Mouse (Mus musculus): ENCODE data around the gene Bcl6.

The Bcl6 gene

DNA sequence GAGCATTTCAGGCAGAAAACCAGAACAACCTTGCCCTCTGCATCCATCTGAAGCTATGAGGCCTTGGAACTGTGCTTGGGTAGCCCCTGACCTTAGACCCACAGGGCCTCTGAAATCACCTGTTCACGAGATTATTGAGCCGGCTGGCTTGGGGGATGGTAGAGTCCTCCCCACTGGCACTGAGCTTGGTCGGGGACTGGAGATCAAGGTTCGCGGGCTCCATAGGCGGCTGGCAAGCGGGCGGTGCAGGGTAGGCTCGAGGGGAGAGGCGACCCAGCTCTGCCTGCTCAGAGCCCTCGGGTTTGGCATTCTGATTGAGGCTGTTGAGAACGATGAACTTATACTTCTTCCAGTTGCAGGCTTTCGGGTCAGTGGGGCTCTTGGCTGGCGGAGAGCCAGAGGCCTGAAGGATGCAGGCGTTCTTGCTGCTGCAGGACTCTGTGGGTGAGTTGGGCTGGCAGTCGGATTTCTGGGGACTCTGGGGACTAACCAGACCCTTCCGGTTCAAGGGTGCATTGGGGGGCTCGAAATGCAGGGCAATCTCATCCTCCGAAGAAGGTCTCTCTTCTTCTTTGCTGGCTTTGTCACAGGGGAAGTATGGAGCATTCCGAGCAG lies 16.4 kb downstream of the Bcl6 start:
- no peak for DNase-seq

DNA sequence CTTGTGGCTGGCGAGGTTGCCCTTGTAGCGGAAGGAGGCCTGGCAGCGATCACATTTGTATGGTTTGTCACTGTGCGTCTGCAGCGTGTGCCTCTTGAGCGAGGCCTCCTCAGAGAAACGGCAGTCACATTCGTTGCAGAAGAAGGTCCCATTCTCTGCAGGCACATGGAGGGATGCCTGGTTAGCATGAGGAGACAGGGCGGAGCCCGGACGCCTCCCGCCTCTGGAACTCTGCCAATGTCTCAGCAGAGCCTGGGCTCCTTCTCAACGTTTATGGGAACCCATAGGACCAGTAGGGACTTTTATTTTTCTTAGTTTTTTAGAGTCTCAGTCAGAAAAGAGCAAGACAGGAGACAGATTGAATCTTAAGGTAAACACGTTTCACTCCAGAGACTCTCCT lies 18.7 kb downstream of the Bcl6 start:
- no peak for DNase-seq

DNA sequence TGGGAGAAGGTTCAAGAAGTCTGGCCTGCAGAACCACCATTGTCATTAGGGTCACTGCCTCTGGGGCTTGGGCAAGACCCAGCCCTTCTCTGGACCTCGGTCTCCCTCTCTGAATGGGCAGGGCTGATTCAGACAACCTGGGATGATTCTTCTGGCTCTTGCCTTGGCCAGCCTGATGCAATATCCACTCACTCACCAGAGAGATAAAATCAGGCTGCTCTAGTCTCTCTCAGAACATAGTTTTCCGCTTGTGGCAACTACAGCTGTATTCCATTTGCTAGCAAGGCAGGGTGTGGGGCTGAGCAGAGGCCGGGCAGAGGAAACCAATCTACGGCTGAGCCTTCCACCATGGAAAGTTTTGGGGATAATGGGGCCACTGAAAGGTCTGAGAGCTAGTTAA lies 19.8 kb downstream of the Bcl6 start:
- no peak for DNase-seq

DNA sequence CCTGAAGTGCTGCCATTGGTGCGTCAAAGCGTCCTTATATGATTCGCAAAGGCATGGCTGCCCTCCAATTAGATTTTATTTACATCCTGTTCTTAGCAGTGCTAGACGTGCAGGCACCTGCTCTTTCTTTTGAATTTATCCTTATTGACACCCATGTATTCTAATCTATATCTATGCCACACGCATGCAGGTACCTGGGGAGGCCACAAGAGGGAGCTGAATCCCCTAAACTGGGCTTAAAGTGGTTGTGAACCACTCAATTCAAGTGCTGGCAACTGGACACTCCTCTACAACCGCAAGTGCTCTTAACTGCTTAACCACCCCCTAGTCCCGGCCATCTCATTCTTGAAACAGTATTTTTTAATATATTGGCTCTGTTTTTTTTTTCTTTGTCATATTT lies 21.4 kb downstream of the Bcl6 start:
- DNase-seq = peak; percentile 62

DNA sequence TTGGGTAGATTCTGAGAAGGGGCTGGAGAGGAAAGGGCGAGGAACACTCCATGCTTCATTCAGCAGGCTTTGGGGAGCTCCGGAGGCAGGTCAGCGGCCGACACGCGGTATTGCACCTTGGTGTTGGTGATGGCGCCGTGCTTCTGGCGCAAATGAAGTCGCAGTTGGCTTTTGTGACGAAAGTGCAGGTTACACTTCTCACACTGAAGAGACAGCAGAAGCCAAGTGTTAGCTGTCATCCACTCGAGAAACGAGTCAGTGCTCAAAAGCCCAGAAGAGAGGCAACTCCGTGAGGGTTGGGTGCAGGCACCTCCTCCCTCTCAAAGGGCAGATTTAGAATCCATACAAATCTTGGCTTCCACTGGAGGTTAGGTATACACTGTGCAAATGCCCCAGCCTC lies 22.6 kb downstream of the Bcl6 start:
- no peak for DNase-seq

DNA sequence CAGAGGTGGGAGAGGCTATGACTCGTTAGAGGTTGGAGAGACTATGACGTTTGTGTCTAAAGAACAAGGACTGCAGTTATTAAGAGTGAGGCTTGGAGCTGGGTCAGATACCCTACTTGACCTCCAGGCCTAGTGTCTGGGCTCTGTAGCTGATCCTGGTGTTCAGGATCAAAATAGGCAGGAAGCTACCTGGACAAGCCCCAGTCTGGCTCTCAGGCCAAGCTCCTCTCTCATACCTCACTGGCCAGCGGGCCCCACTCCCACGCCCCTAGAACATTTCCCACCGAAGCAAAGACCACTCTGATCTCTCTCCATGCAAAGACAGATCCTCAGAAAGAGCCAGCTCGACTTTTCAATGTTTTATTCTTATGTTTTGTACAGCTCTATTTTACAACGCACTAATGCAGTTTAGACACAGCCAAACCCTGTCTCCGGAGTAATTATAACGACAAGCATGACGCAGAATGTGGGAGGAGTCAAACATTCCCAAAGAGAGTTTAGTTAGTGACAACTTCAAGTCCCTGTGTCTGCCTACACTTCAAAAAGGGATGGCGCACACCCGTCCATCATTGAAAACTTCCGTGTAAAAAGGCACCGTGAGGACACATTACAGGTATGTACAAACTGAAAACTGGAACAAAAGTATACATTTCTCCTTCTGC lies 23.8 kb downstream of the Bcl6 start:
- no peak for DNase-seq

DNA sequence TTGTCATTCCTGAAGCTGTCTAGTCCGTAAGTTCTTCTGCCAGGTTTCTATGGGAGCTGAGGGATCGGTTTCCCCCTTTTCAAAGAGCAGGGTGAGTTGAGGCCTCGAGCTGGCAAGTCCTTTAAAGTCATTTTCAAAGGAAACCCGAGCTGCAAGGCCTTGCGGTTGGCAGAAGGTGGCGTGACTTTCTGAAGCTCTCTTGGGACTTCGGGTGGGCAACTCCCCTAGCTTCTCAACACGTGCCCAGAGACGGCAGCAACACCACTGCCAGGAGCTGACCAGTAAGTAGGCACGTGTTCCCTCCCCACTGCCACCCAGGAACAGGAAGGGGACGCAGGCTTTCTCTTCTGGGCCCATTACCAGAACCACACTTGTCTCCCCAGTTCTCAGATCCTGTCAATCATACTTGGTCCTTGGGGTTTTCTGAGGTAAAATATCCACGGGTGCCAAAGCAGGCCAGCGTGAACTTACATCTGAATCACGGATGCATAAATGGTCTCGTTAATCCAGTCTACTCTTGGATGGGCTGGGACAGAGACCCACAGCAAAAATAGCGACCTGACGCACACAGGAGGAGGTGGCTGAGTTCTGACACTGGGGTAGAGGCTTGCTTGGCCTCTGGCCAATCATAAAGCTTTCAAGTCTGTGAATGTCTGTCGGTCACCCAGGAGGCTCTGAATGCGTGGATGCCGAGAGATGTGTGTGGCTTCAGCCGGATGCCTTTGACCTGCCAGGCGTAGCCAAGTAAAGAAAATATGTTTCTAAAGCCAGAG lies 24.6 kb downstream of the Bcl6 start:
- DNase-seq = no peak

DNA sequence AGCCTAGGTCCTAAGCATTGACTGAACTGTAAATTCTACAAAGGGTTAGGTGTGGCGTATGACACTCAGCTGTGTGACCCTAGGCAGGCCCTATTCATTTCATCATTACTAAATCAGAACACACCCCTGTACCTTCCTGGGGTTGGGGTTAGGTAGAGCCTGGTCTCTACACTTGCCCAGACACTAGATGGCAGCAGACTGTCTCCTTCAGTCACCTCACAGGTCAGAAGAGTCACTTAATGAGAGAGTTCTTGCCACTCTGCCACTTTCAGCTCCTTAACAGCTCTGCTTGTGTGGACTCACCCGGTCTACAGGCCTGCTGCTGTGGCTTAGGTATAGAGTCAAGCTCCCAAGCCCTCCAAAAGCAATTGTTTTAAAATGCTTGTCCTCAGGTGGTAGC lies 26.3 kb downstream of the Bcl6 start:
- DNase-seq = peak; percentile 70

DNA sequence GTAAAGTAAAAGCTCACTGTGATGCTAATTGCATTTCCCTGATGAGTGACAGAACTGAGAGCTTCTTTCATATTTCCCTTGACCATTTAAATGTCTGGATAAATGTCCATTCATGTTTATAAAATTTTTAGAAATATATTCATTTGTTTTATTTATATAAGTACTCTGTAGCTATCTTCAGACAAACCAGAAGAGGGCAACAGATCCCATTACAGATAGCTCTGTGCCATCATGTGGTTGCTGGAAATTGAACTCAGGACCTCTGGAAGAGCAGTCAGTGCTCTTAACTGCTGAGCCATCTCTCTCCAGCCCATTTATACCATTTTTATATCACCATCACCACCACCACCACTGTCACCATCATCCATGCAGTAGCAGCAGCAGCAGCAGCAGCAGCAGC lies 29.7 kb downstream of the Bcl6 start:
- DNase-seq = no peak

DNA sequence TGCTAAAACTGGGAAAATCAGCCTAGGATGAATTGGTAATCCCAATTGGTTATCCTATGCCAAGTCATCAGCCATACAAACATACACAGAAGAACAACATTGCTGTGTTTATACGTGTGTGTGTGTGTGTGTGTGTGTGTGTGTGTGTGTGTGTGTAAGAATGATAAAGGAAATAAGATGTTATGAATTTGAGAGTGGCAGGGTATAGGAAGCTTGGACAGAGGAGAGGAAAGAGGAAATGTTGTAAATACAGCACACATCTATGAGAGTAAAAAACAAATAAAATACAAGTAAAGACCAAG lies 34.7 kb downstream of the Bcl6 start:
- no peak for DNase-seq

DNA sequence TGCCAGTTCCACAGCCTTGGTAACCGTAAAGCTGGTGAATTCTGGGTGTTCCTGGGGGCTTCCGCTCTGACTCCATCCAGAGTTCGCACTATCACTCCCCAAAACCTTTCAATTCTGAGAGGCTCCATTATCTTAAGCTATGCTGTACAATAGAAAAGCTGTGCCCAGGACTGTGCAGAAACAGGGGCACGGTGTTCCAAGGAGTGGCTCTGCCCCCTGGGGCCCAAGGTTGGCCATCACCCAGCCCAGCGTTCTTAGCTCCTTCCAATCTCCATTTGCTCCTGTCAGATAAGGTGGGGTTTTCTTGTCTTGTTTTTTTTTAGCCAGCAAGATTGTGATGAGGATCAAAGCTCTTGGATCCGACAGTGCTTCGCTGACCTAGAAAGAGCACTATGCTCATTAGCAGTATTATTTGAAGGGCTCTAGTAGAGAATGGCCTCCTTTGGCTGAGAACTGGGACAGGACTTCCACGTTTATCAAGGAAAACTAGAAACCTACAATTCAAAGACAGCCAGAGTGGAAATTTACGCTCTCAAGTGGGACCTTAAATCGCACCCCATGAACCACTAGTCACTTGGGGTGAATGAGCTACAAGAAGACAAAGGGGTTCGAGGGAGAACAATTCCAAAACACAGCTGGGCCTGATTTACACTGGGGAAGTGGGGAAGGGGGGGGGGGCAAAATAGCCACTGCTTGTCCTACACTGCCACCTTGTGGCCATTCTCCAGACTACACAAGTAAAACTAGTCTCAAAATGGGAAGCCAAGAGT lies 35.3 kb downstream of the Bcl6 start:
- DNase-seq = peak; percentile 74

DNA sequence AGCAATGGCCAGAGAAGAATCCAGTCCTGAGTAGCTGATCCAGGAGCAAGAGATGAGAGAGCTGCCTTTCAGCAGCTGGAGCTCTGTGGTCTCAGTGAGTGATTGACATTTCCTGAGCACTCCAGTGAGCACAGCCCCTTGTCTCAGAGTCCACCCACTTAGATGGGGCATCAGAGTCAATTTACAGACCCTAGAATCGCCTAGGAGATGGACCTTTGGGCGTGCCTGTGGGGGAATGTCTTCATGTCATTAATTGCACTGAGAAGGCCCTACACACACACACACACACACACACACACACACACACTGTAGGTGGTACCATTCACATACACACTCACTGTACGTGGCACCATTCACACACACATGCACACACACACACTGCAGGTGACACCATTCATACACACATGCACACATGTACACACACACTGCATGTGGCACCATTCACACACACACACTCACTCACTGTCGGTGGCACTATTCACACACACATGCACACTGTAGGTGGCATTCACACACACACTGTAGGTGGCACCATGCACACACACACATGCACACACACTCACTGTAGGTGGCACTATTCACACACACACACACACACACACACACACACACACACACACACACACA lies 36.4 kb downstream of the Bcl6 start:
- no peak for DNase-seq

DNA sequence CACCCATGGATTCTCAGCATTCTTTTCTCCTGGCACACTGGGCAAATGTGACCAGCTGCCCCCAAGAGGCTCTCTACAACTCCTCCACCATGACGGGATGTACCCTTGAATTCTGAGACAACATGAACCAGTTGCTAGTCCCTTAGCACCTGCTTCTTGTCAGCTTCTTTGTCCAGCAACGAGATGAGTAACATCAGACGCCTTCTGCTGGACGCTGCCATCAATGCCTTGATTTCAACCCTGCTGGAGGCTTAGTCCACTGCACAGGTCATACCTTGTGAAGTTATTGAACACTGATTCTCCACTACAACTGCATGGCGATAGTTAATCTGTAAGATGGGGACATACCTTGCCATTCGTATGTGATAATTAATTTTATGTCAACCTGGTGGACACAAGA lies 41.0 kb downstream of the Bcl6 start:
- DNase-seq = peak; percentile 70

DNA sequence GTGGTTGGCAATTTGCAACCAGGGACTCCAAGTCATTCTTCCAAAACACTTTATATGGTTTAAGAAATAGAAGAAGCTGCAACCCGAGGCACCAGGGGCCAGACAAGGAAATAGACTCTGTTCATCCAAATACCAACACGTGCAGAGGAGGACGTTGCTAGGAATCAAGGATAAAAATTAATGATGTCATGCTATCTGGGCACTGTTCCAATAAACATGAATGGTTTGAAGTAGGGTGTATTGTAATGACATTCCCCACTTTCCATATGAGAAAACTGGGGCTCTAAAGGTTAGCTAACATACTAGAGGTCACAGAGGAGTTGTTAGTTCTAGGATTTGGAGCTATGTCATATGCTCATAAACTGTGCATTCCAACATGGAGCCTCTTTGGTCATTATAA lies 43.9 kb downstream of the Bcl6 start:
- no peak for DNase-seq

DNA sequence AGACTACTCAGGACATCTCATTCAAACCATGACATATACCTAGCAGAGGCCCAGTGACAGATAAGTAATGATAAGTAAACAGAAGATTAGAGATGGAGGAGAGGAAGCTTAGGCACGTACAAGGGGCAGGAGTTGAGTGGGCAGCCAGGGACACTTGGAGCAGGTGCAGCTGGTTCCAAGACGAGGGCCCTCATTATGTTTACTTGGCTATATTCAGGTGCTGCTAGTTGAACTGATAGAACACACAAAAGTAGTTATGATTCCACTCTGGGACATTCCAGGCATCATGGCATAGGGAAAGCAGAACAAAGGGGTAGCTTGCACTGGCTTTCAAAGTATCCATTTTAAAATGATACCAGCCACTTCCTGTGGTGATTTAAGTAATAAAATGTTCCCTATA lies 54.3 kb downstream of the Bcl6 start:
- DNase-seq = no peak

DNA sequence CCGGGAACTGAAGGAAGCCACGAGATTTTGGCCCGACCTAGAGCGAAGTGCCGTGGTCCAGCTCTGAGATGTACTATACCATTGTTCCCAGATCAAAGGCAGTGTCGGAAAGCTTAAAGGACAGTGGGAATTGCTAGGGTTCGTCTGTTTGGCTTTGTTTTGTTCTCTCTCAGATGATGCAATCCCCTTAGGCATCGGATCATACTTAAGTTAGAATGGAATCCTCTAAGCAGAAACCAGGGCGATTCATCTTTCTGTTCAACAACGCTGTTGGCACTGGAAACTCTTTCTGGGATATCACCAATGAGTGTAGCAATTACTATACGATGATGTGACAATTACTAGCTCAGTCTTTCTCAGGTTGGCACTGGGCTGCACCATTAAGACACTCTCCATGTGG lies 56.4 kb downstream of the Bcl6 start, which contains the start of gene Rtp2:
Gene Rtp2, minus strand, starts transcription at position 101 of the 400 bp plus-strand sequence.
- DNase-seq = no peak

DNA sequence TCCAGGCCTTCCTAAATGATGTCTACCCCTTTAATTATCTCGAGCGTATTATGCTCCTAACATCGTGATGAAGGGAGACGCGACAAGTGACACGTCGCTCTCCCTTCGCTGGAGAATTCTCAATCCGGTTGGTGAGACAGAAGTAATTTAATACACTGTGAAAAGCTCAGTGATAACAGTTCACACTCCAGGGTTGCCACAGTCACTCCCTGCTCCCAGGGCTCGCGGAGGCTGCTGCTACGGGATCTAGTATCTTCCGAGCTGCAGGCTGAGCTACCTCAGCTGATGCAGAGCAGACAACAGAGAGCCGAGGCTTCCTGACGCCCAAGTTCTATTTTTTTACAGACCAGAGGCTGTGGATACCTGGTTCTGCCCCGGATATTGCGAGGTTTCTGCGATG lies 57.4 kb downstream of the Bcl6 start:
- no peak for DNase-seq

DNA sequence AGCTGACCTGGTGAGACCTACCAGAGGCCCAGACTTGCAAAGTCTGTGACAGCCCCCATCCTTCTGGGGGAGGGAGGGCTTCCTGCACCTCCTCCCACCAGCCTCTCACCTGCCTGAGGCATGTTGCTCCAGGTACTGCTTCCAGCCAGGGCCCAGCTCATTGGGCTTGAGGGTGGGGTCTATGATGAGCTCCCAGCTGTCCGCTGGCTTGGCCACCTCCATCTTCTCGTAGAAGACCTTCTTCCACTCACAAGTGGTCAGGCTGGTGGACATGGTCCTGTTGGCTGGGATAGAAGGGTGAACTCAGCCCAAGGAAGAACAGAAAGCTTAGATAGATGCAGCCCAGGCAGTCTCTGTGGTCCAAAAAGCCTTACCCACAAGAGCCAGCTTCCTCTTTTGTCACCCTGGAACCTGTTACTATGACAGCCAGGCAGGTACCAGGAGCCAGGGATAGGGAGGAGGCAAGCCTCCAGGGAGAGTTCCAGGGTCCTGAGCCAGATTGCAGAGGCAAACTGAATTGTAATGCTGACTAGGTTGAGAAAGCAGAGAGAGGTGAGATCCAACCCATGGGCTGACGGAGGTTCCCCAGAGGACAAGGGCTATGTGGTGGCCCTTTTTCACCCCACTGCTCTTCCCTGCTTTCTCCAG lies 58.1 kb downstream of the Bcl6 start:
- DNase-seq = no peak

DNA sequence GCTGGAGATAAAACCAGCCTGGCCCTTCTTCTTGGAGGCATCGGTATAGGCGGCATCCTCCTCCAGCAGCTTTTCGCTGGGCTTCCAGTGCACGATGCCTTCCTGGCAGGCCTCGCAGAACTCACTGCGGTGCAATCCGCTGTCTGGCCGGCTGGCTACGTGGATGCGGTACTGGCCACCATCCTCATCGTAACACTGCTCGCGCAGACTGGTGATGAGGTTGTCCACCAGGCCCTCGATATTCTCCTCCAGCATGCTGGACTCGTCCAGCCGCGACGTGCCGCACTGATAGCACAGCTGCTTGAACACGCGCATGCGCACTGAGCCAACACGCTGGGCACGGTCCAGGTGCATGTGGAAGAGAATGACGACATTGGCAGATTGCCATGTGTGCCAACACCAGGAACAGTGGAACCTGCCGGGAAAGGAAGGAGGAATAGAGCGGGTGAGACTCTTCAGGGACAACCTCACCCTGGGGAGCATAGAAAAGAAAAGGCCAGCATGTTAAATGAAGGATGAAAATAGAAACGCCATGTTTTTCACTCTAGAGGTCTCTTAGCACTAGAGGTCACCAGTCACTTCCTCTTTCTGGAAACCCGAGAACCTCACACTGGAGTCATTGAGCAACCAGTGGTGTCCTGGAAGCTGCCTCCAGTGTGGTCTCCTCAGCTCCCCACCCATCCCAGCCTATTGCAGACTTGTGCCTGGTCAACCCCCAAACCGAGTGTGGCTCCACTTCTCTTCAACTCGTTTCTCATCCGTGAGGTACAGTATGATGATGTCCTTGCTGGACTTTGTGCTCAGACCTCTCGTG lies 61.1 kb downstream of the Bcl6 start:
- DNase-seq = no peak

DNA sequence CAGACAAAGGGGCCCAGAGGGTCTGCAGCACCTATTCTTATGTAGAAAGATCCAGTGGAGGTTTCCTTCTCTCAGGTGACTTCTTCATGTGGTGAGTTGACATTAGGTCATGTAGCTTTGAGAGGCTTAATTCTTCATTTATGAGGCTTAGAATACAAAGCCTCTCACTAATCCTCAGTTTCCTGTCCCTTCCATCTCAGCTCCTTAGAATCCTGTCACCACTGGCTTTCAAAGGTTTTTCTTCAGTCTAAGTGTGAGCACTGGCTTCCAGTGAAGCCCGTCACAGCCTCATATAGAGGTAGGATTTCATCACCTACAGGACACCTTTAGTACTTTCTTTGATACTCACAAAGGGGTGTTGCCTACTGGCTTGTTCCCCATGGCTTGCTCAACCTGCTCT lies 65.7 kb downstream of the Bcl6 start:
- DNase-seq = no peak

DNA sequence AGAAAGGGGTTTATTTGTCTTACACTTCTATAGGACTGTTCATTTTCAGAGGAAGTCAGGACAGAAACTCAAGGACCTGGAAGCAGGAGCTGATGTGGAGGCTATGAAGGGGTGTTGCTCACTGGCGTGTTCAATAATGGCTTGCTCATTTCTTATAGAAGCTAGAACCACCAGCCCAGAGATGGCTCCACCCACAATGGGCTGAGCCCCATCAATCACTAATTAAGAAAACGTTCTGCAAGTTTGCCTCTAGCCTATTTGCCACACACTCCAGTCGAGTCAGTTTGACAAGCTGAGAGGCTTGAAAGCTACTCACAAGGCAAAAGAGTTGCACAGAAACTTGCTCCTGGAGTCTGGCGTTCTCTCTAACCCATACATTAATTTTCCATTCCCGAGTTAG lies 67.0 kb downstream of the Bcl6 start:
- DNase-seq = no peak

DNA sequence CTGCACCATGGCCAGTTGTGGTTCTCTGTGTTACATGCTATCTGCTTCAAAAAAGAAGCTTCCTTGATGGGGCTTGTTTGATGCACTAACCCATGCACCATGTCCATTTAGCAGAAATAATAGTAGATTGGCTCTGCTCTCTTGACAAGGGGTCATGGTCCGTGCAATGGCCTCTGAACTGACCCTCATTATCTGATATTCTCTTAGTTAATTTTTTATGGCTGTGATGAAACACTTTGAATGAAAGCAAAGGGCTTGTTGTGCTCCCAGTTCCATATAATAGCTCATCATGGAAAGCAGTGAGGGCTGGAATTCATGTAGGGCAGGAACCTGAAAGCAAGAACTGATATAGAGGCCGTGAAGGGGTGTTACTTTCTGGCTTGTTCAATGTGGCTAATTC lies 69.2 kb downstream of the Bcl6 start:
- no peak for DNase-seq
